Mouse (Mus musculus): ENCODE measurements around the gene Slc16a6. TPM values are rescaled to one million over a fixed set of nuclear protein-coding genes. Genes with fewer than 3 reads are reported as not detected.
"Not testable (repeated sequence)": the region's sequence is repeated elsewhere in the genome, so short reads cannot be mapped to it uniquely, and the experiment has no call there.

Gene Slc16a6
- 10 to 100 TPM; 10.9 to 19.9 TPM for total RNA-seq (2021)
- long read RNA-seq, experiment 1, partial matches to known transcripts = 1 of 2 reads
- long read RNA-seq, experiment 1, other reads (novel, unspliced or antisense) = 0 of 2 reads
- long read RNA-seq, experiment 2, full-length matches to known transcripts = 7 of 8 reads
- long read RNA-seq, experiment 2, partial matches to known transcripts = 0 of 8 reads
- long read RNA-seq, experiment 2, other reads (novel, unspliced or antisense) = 1 of 8 reads

- intact Hi-C loops (cut with DNase I; ENCODE audit: low total_unique reads) = no loop called here
- peak; percentile 84 for DNase-seq
Observed at GRCm38 (mm10) chr11:109473171-109474085, at the start of gene Slc16a6, which contains the start of gene Arsg. Gene Slc16a6, minus strand, starts transcription at chr11:109473598. Gene Arsg, plus strand, starts transcription at chr11:109473374.

DNA sequence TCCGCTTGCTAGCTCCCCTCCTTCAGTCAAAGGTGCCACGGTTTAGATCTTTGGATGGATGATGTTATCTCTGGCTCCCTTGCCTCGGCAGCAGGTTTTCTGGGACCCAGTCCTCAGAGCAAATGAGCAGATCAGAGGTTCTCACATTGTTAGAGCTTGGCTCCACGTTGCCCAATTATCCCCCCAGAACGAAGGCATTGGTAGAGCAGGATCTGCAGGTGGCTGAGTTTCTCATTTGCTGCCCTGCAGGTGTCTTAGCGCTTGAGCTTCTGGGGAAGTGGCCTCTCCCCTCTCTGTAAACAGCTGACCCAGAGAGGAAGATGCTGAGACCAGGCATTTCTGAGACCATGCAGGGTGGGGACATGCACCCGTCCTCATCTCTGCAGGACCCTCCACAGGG is 47.6 kb upstream of the Slc16a6 start:
- intact Hi-C loops (cut with DNase I; ENCODE audit: low total_unique reads) = no loop called here
- DNase-seq = no peak

DNA sequence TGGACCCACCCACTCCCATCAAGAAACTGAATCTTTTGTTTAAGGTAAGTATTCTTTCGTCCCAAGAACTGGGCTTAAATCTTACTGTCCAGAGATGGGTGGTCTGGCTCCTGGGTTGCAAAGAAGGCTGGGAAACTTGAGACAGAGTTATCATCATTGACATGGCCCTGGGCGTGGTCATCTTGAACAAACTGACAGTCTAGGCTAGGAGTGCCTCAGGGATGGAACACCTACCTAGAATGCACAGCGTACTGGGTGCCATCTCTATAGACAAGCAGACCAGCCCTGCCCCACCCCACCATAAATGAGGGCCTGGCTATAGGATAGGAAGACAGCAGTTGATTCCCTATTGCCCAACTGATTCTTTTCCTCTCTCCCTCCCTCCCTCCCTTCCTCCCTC is 44.4 kb upstream of the Slc16a6 start:
- DNase-seq = no peak
- intact Hi-C loops (cut with DNase I; ENCODE audit: low total_unique reads) = no loop called here

DNA sequence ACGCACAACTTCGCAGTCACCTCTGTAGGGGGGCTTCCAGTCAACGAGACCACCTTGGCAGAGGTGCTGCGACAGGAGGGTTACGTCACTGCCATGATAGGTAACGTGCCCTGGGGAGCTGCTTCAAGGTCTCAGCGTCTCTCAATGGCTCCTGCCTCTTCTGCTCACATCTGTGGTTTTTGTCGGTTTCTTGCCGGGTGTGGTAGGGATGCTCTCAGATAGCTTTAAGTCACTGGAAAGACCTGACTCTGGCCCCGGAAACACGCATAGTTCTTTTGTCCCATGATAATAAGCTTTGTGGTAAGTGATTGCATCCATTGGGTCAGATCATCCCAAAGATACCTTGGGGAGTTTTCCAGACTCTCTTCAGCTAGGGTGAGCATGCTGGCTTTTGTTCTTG is 43.9 kb upstream of the Slc16a6 start:
- DNase-seq = no peak
- intact Hi-C loops (cut with DNase I; ENCODE audit: low total_unique reads) = no loop called here

GRCm38 (mm10) chr11:109514064-109514612 is 40.7 kb upstream of the Slc16a6 start:
- intact Hi-C loops (cut with DNase I; ENCODE audit: low total_unique reads) = no loop called here
- DNase-seq = no peak

DNA sequence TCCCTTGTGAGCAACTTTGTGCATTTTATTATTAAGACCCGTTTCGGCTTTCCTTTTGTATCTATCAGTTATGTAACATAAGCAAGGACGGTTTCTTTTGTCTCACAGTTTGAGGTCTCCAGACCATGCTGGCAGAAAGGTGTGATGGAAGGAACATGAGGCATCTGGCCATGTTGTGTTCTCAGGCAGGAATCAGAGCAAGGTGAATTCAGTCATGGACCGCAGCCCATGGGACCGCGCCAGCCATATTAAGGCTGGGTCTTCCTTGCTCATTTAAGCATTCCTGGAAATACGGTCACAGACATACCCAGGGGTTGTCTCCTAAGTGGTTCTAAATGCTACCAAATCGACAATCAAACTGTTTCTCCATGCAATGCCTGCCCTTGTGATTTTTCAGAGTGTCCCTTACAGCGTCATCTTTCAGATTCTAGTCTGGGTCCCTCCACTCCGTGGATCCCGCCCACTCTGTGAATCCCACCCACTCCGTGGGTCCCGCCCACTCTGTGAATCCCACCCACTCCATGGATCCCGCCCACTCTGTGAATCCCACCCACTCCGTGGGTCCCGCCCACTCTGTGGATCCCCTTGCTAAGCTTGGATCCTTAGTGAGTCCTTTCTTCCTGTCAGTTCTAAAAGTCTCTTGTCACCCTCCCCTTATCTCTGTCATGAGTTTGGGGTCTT is 39.7 kb upstream of the Slc16a6 start:
- no peak for DNase-seq
- intact Hi-C loops (cut with DNase I; ENCODE audit: low total_unique reads) = no loop called here

DNA sequence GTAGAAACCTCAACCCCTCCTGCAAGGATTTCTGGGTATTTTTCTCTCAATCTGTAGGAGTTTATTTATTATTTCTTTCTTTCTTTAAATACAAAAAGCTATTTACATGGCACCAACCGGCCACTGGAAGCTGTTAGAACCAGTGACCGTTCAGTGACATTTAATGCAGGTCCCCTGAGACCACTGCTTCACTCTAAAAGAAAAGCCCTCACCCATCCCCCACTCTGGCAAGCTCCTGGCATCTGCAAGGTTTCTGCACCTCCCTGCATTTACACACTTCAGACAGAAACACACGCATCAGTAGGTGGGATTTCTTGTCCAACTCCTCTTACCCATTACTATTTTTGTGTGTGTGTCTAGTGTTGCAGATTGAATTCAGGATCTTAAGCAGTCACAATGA is 33.7 kb upstream of the Slc16a6 start:
- intact Hi-C loops (cut with DNase I; ENCODE audit: low total_unique reads) = no loop called here
- DNase-seq = no peak

- intact Hi-C loops (cut with DNase I; ENCODE audit: low total_unique reads) = no loop called here
- no peak for DNase-seq
Observed at GRCm38 (mm10) chr11:109505823-109506222, 32.4 kb upstream of the Slc16a6 start.

DNA sequence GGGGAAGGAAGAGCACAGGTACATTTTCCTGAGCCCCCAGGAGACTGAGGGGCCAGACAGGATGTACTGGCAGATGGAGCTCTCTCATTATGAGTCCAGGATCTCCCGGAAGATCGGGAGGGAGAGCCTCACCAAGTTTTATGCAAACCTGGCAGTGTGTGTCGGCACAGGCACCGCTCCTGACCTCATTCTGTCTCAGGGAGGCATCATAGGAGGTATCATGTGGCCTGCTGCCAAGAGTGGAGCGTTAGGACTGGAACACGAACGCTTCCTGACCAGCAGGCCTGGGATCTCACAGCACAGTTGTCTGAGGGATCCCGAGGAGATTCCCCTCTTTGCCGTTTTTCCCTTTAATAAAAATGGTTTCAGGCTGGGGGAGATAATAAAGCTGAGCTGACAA is 31.6 kb upstream of the Slc16a6 start:
- intact Hi-C loops (cut with DNase I; ENCODE audit: low total_unique reads) = no loop called here
- peak; percentile 20 for DNase-seq

- DNase-seq = peak; percentile 14
- intact Hi-C loops (cut with DNase I; ENCODE audit: low total_unique reads) = no loop called here
Observed at GRCm38 (mm10) chr11:109500206-109500605, 26.8 kb upstream of the Slc16a6 start.

DNA sequence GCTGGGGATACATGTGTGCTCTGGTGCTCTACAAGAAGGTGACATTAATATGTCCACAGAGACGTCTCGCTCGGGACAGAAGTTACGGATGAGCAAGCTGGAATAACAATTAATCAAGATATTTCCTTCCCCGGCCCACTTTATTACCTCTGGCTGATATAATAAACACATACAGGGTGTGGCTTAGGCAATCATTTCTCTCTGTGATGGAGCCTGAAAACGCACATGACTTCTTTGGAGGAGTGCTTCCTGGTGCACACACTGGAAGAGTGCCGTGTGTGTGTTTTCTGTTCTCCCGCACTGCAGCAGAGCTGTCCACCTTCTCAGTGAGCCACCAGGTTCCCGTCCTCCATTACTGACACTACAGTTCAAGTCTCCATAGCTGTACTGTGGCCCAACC is 24.6 kb upstream of the Slc16a6 start:
- no peak for DNase-seq
- intact Hi-C loops (cut with DNase I; ENCODE audit: low total_unique reads) = no loop called here

DNA sequence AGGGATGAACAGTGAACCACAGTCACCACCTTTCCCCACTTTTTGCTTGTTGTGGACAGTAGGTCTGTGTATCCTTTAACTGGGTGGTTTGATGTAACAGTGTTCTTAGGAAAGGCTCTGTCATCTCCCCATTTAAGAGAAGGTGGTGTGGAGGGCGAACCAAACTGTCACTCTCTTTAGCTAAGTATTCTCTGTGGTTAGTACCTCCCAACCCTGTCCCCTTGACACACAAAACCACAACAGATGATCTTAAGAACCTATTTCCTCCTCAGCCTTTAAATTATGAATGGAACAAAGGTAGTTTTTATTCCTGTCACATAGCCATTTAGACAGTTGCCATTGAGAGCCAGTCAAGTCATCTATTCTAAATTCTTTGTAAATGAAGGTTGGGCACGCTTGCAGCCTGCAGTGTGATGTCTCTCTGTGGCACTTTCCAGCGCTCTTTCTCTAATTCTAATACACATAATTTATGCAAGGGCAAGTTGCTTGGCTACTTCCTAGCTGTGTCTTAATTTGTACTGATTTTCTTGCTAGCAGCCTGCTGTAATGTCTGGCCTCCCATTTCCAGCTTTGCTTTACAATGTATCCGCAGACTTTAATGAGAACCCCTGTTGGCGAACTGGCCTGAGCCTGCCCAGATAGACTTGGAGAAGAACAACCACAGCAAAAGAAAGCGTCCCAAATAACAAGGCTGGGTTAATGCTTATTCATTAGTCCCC is 23.8 kb upstream of the Slc16a6 start:
- intact Hi-C loops (cut with DNase I; ENCODE audit: low total_unique reads) = no loop called here
- DNase-seq = no peak

- intact Hi-C loops (cut with DNase I; ENCODE audit: low total_unique reads) = no loop called here
Observed at GRCm38 (mm10) chr11:109496475-109496993, 23.1 kb upstream of the Slc16a6 start.

GRCm38 (mm10) chr11:109495771-109496474 is 22.5 kb upstream of the Slc16a6 start:
- intact Hi-C loops (cut with DNase I; ENCODE audit: low total_unique reads) = no loop called here
- no peak for DNase-seq

More at GRCm38 (mm10) chr11:109496475-109496993, 23.1 kb upstream of the Slc16a6 start:
- no peak for DNase-seq

DNA sequence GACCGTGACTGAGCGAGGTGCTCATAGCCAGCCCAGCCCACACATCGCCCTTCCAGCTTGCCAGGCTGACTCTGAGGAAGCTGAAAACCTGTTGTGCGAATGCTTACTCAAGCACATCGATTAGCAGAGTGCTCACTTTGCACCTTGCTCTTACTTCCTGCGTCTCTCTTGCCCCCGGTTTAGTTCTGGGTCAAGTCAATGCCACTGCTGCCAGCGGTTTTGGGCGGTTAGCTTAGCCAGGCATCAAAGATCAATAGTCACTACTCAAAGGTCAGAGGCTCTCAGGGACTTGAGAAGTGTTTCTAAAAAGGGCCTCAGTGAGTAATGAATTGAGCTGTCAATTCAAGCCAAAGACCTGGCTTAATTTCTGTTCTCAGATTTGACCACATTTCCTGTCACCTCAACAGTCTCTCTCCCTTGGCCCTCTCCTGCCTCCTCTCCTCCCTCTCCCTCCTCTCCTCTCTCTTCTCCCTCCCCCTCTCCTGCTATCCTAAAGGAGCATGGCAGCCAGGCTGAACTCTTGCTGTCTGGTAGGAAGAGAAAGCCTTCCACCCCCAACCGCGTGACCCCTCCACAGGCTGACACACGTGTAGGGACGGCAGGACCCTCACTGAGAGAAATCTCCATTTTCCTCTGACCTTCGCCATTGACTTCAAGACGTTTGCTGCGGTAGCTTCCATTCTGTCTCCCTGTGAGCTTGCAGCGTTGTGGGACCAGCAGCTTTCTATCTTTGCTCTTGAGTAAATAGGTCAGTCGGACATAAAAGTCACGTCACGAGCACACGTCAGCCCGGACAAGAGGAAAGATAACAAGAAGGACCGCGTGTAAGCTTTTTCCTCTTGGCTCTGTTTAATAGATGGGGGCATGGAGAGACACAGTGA is 21.7 kb upstream of the Slc16a6 start:
- intact Hi-C loops (cut with DNase I; ENCODE audit: low total_unique reads) = no loop called here

DNA sequence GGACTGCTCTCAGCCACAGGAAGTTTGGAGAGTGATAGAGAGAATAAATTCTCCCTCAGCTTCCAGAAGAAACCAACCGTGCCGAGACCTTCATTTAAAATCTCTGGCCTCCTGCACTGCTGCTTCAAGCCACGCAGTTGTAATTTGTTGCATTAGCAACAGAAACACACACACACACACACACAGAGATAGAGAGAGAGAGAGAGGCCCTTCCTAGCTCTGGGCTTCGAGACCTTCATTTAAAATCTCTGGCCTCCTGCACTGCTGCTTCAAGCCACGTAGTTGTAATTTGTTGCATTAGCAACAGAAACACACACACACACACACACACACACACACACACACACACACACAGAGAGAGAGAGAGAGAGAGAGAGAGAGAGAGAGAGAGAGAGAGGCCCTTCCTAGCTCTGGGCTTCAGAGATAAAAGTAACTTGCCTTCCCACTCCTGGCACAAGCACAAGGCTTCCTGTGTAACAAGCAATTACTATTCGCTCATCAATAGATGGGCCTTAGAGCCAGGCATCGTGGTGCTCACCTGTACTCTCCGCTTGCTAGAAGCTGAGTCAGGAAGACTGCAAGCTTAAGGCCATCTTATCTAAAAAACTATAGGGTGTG is 19.6 kb upstream of the Slc16a6 start:
- intact Hi-C loops (cut with DNase I; ENCODE audit: low total_unique reads); DNase-seq: not testable (repeated sequence)

More for the DNA sequence above, 21.7 kb upstream of the Slc16a6 start:
- DNase-seq = no peak

DNA sequence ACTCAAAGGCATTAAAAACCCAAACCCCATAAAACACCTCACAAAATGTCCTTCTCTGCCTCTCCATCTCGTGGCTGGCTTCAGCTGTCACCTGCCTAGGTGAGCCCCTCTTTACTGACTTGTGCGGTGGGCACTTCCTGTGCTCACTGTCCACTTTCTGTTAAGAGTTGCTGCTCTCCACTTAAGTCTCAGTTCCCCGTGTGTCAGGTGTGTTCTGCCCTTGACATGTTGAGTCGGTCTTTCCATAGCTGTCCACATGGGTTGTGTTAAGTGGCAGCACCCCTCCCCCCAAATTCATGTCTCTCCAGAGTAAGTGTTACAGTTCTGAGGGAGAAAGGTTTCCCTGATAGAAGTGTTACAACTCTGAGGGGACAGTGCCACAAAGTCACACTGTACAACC is 18.4 kb upstream of the Slc16a6 start:
- DNase-seq = no peak
- intact Hi-C loops (cut with DNase I; ENCODE audit: low total_unique reads) = no loop called here

Data from gastrocnemius, postnatal 14 days (tissue).